Mouse (Mus musculus): ENCODE data around the gene P2rx2.

- no peak for TF ChIP-seq CTCF (IDR thresholded peaks at IDR 0.05; ENCODE audit: borderline replicate concordance, extremely low read depth, insufficient read depth, insufficient read length)
- TF ChIP-seq POLR2A (IDR thresholded peaks at IDR 0.05; ENCODE audit: borderline replicate concordance, extremely low read depth, insufficient read depth, insufficient read length, poor library complexity, severe bottlenecking) = no peak
Observed at GRCm38 (mm10) chr5:110362813-110363178, 19.8 kb upstream of the P2rx2 start.

Data from brain, embryonic 14.5 days (tissue).